Mouse (Mus musculus) liver, postnatal 0 days (tissue): ENCODE measurements around the gene Dnah2.

Experiments
- CTCF ChIP-seq: sonication (generic); IDR thresholded peaks from 2 replicates; pipeline ENCODE4 v1.5.1; 2016; ENCODE audit warnings: antibody characterized with exemption, low read depth
- EP300 ChIP-seq: IDR thresholded peaks from 2 replicates; pipeline ENCODE4 v1.6.1; 2016; ENCODE audit warnings: antibody characterized with exemption, low read depth, mild to moderate bottlenecking

DNA sequence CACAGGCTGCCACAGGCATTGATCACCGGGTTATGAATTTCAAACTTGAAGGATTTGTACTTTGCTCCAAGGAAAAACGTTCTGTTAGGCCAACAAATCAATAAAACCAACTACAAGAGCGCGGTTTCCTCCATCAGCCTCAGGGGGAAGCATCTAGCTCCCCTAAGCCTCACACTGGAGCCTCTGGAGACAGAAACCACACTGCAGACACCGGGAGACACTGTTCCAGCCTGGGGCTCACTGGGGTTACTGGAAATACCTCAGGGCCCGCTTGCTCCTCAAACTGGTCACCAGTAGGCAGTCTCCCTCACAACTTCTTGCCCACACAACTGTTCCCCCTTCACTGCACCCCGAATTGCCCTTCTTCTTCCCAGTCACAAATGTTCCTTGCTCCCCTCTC is 3.0 kb downstream of the Dnah2 start:
- TF ChIP-seq EP300, result no peak
- no peak for TF ChIP-seq CTCF
